Mouse (Mus musculus): ENCODE measurements around the gene Abcb9. TPM values are rescaled to one million over a fixed set of nuclear protein-coding genes. Genes with fewer than 3 reads are reported as not detected.
A peak's percentile ranks its signal among the peaks of the same experiment; 100 is the strongest.

Gene Abcb9
- polyA plus RNA-seq, 1 experiment from 2014 or later, result 10.9 TPM

DNA sequence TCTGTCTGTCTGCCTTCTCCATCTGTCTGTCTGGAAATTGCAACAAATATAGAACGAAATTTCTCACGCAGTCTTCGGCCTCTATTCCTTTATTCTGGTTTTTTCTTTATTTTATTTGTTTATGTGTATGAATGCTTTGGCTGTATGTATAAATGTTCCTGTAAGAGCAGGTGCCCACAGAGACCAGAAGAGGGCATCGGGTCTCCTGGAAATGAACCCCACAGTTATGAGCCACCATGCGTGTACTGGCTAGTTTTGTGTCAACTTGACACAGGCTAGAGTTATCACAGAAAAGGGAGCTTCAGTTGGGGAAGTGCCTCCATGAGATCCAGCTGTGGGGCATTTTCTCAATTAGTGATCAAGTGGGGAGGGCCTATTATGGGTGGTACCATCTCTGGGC lies 51.6 kb downstream of the Abcb9 start:
- Histone ChIP-seq H3K4me3 (replicated peaks; ENCODE audit: low read depth, low read length) (no peak overlapping the region), H3K9me3 (ENCODE audit: control insufficient read depth, low read length) (no peaks in the 10 kb centered on the region), H3K9ac (replicated peaks; ENCODE audit: low read length) (no peak overlapping the region), H3K4me2 (ENCODE audit: low read length) (no peak overlapping the region), H3K36me3 (ENCODE audit: control insufficient read depth, insufficient read depth, low read length) (no peaks in the 10 kb centered on the region), H3K4me1 (ENCODE audit: control insufficient read depth, insufficient read depth, low read length) (0 out of 2 replicates have a peak, but pooled peaks cover 13% of the 10 kb centered on the region), H3K27me3 (ENCODE audit: control insufficient read depth, insufficient read depth, low read length) (no peaks in the 10 kb centered on the region), H3K27ac (replicated peaks; ENCODE audit: low read depth, low read length) (peak overlapping the region; percentile 81)
- ATAC-seq (ENCODE audit: low FRiP score, low TSS enrichment), result no peak
- WGBS, result 52% methylated on average over 5 of the region's 5 CpGs
- no peak for DNase-seq

DNA sequence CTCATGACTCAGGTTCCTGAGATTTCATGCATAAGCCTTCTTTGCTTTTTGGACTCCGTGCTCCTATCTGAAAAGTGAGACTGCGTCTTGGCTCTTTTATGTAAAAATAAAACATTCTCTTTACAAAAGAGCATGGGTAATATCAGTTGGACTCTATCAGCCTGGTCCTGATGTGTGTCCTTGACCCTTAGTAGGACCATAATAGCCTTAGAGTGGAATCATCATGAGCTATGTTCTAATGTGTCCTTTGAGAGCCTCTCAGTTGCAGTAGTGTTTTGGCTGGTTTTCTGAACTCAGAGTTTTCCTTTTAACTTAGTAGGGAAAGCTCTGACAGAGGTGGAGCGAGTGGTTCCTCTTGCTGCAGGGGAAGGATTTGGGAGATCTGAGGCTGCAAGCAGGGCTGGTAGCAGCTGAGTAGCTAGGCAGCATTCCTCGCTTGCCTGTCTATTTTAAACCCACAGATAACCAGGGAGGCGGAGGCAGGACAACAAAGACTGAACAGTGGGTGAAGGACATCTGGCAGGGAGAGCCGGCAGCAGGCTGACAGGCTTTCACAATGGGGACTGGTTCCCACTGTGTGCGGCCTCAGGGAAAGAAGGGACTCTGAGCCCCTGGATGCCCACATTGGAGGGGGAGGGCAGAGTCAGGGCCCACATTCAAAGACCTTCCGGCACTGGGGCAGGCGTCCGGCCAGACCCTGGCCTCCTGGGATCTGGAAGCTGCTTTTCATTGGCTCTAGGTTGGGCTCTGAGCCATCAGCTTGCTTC lies 52.2 kb downstream of the Abcb9 start:
- no peak overlapping the region for H3K4me2 ChIP-seq (ENCODE audit: low read length)
- no peak overlapping the region for H3K4me3 ChIP-seq (replicated peaks; ENCODE audit: low read depth, low read length)
- 0 out of 2 replicates have a peak, but pooled peaks cover 13% of the 10 kb centered on the region for H3K4me1 ChIP-seq (ENCODE audit: control insufficient read depth, insufficient read depth, low read length)
- ATAC-seq (ENCODE audit: low FRiP score, low TSS enrichment) (peak; percentile 92), DNase-seq (peak; percentile 82)
- H3K9ac ChIP-seq (replicated peaks; ENCODE audit: low read length), result no peak overlapping the region
- 10% methylated on average over 10 of the region's 10 CpGs for WGBS
- H3K27ac ChIP-seq (replicated peaks; ENCODE audit: low read depth, low read length), result peak overlapping the region; percentile 81
- no peaks in the 10 kb centered on the region for H3K27me3 ChIP-seq (ENCODE audit: control insufficient read depth, insufficient read depth, low read length)
- H3K9me3 ChIP-seq (ENCODE audit: control insufficient read depth, low read length), result no peaks in the 10 kb centered on the region
- H3K36me3 ChIP-seq (ENCODE audit: control insufficient read depth, insufficient read depth, low read length), result no peaks in the 10 kb centered on the region

DNA sequence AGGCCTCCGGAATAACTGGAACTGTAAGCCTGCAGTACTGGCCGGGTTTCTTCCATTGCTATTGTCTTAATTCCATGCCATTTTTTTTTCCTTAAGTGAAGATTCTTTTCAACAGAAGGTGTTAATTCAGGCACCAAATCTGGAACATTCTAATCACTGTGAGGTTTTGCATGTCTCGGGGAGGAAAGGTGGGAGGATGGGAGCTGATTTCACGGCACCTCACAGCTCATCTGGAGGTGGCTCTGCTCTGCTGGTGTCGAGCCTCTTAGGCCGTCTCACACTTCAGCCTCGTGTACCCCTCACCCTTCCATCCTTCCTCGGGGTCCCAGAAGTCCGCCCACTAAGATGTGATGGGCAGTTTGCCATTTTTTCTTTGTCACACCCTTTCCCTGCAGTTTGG lies 54.5 kb downstream of the Abcb9 start:
- ATAC-seq (ENCODE audit: low FRiP score, low TSS enrichment), result no peak
- Histone ChIP-seq H3K27me3 (ENCODE audit: control insufficient read depth, insufficient read depth, low read length) (no peaks in the 10 kb centered on the region), H3K9ac (replicated peaks; ENCODE audit: low read length) (no peak overlapping the region), H3K27ac (replicated peaks; ENCODE audit: low read depth, low read length) (no peak overlapping the region), H3K4me1 (ENCODE audit: control insufficient read depth, insufficient read depth, low read length) (0 out of 2 replicates have a peak, but pooled peaks cover 13% of the 10 kb centered on the region), H3K36me3 (ENCODE audit: control insufficient read depth, insufficient read depth, low read length) (no peaks in the 10 kb centered on the region), H3K4me2 (ENCODE audit: low read length) (no peak overlapping the region), H3K4me3 (replicated peaks; ENCODE audit: low read depth, low read length) (no peak overlapping the region), H3K9me3 (ENCODE audit: control insufficient read depth, low read length) (no peaks in the 10 kb centered on the region)
- DNase-seq, result no peak
- WGBS, result 78% methylated on average over 9 of the region's 9 CpGs

DNA sequence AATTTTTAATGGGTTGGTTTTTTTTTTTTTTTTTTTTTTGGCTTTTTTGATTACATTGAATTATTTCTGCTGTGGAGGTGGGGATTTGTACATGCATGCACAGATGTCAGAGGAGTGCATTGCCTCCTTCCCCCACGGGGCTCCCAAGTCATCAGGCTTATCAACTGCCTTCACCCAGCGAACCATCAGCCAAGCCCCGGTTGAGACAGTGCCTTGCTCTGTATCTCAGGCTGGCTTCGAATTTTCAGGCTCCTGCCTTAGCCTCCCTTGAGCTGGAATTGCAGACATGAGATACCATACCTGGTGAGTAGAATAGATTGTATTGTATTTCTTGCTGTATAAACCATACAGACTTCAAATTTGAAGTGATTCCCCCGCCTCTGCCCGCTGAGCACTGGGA lies 56.0 kb downstream of the Abcb9 start:
- Histone ChIP-seq H3K9ac (replicated peaks; ENCODE audit: low read length) (no peak overlapping the region), H3K4me2 (ENCODE audit: low read length) (no peak overlapping the region), H3K27me3 (ENCODE audit: control insufficient read depth, insufficient read depth, low read length) (no peaks in the 10 kb centered on the region), H3K4me3 (replicated peaks; ENCODE audit: low read depth, low read length) (no peak overlapping the region), H3K36me3 (ENCODE audit: control insufficient read depth, insufficient read depth, low read length) (no peaks in the 10 kb centered on the region), H3K27ac (replicated peaks; ENCODE audit: low read depth, low read length) (no peak overlapping the region), H3K4me1 (ENCODE audit: control insufficient read depth, insufficient read depth, low read length) (0 out of 2 replicates have a peak, but pooled peaks cover 6% of the 10 kb centered on the region), H3K9me3 (ENCODE audit: control insufficient read depth, low read length) (no peaks in the 10 kb centered on the region)
- no peak for DNase-seq
- WGBS, result 82% methylated on average over 6 of the region's 6 CpGs
- no peak for ATAC-seq (ENCODE audit: low FRiP score, low TSS enrichment)

DNA sequence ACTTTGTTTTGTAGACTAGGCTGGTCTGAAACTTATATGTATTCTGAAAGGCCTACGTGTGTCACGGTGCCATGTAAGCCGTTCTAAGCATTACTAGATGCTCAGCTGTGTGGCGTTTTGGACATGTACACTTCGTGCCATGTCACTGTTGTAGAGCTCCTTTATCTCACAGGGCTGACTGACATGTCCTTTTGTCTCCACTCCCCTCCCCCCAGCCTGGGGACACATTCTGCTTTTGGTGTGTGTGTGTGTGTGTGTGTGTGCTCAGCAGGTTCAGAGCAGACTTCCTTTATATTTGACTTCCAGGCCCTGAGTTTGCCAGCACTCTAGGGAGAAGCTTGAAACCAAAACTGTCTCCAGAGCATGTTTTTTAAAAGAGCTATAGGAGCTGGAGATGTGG lies 58.8 kb downstream of the Abcb9 start:
- H3K9ac ChIP-seq (replicated peaks; ENCODE audit: low read length), result 0 out of 2 replicates have a peak overlapping the region, but pooled peaks have one; percentile 4
- no peaks in the 10 kb centered on the region for H3K4me1 ChIP-seq (ENCODE audit: control insufficient read depth, insufficient read depth, low read length)
- no peaks in the 10 kb centered on the region for H3K36me3 ChIP-seq (ENCODE audit: control insufficient read depth, insufficient read depth, low read length)
- no peak overlapping the region for H3K4me3 ChIP-seq (replicated peaks; ENCODE audit: low read depth, low read length)
- H3K4me2 ChIP-seq (ENCODE audit: low read length), result no peak overlapping the region
- 3% methylated on average over 5 of the region's 5 CpGs for WGBS
- no peaks in the 10 kb centered on the region for H3K9me3 ChIP-seq (ENCODE audit: control insufficient read depth, low read length)
- ATAC-seq (ENCODE audit: low FRiP score, low TSS enrichment) (peak; percentile 50; the same call in 1 of the 2 replicates), DNase-seq (peak; percentile 75)
- peak overlapping the region; percentile 61; the same call in 1 of the 2 replicates for H3K27ac ChIP-seq (replicated peaks; ENCODE audit: low read depth, low read length)
- no peaks in the 10 kb centered on the region for H3K27me3 ChIP-seq (ENCODE audit: control insufficient read depth, insufficient read depth, low read length)

DNA sequence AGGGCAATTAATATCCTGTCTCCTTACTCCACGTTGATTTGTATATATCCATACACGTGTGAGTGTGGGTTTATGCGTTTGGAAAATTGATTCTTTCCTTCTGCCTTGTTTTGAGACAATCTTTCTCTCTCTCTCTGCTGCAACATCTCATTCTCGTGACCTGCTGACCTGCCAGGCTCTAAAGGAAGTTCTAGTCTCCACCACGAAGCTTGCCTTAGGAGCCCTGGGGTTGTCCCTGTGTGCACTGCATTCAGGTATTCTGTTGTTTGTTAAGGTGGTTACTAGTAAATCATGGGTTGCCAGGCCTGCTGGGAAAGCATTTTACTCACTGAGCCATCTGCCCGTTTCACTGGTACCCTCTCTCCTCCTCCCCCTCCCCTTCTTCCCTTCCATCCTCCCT lies 59.3 kb downstream of the Abcb9 start:
- no peak overlapping the region for H3K4me3 ChIP-seq (replicated peaks; ENCODE audit: low read depth, low read length)
- H3K27ac ChIP-seq (replicated peaks; ENCODE audit: low read depth, low read length), result no peak overlapping the region
- ATAC-seq (ENCODE audit: low FRiP score, low TSS enrichment), result no peak

DNA sequence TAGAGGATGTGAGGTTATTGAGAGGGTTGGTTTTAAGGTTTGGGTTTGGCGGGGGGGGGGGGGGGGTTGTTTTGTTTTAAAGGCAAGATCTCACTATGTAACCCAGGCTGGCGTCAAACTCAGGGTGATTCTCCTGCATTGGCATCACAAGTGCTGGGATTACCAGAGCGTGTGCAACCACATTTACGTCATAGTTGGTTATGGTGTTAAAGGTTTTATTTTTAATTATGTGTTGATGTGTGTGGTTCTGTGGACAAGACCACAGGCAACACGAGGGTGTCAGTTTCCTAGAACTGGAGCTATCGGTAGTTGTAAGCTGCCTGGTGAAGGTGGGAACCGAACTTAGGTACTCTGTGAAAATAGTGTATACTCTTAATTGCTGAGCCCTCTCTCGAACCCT lies 59.8 kb downstream of the Abcb9 start:
- Histone ChIP-seq H3K9me3 (ENCODE audit: control insufficient read depth, low read length) (no peaks in the 10 kb centered on the region), H3K36me3 (ENCODE audit: control insufficient read depth, insufficient read depth, low read length) (no peaks in the 10 kb centered on the region), H3K9ac (replicated peaks; ENCODE audit: low read length) (no peak overlapping the region), H3K4me2 (ENCODE audit: low read length) (no peak overlapping the region), H3K27ac (replicated peaks; ENCODE audit: low read depth, low read length) (no peak overlapping the region), H3K4me1 (ENCODE audit: control insufficient read depth, insufficient read depth, low read length) (no peaks in the 10 kb centered on the region), H3K4me3 (replicated peaks; ENCODE audit: low read depth, low read length) (no peak overlapping the region), H3K27me3 (ENCODE audit: control insufficient read depth, insufficient read depth, low read length) (no peaks in the 10 kb centered on the region)
- ATAC-seq (ENCODE audit: low FRiP score, low TSS enrichment), result no peak
- DNase-seq, result no peak
- 73% methylated on average over 8 of the region's 8 CpGs for WGBS

More for the DNA sequence above, 59.3 kb downstream of the Abcb9 start:
- no peaks in the 10 kb centered on the region for H3K27me3 ChIP-seq (ENCODE audit: control insufficient read depth, insufficient read depth, low read length)
- H3K9me3 ChIP-seq (ENCODE audit: control insufficient read depth, low read length), result no peaks in the 10 kb centered on the region
- WGBS, result 26% methylated on average over 6 of the region's 6 CpGs
- H3K4me2 ChIP-seq (ENCODE audit: low read length), result no peak overlapping the region
- no peaks in the 10 kb centered on the region for H3K36me3 ChIP-seq (ENCODE audit: control insufficient read depth, insufficient read depth, low read length)
- H3K9ac ChIP-seq (replicated peaks; ENCODE audit: low read length), result no peak overlapping the region
- DNase-seq, result no peak
- H3K4me1 ChIP-seq (ENCODE audit: control insufficient read depth, insufficient read depth, low read length), result no peaks in the 10 kb centered on the region

DNA sequence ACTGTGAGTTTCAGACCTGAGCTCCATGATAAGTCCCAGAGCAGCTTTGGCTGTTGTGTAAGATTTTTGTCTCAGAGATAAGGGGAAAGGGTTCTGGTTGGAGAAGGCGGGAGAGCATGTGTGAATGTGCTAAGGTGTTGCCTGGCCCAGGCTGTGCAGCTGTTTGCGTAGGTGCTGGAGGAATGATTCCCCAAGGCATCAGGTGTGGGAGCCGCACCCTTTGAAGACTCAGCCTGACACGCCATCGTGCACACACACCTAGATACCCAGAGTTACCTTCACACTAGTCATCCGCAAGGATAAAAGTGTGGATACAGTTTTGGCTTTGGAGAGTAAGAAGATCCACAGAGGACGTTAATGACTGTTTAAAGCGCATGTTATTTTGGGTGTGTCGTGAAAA lies 60.2 kb downstream of the Abcb9 start:
- Histone ChIP-seq H3K4me1 (ENCODE audit: control insufficient read depth, insufficient read depth, low read length) (no peaks in the 10 kb centered on the region; the same call in 1 of the 2 replicates), H3K36me3 (ENCODE audit: control insufficient read depth, insufficient read depth, low read length) (no peaks in the 10 kb centered on the region), H3K9ac (replicated peaks; ENCODE audit: low read length) (no peak overlapping the region), H3K27me3 (ENCODE audit: control insufficient read depth, insufficient read depth, low read length) (no peaks in the 10 kb centered on the region), H3K4me3 (replicated peaks; ENCODE audit: low read depth, low read length) (no peak overlapping the region), H3K4me2 (ENCODE audit: low read length) (no peak overlapping the region), H3K27ac (replicated peaks; ENCODE audit: low read depth, low read length) (no peak overlapping the region), H3K9me3 (ENCODE audit: control insufficient read depth, low read length) (no peaks in the 10 kb centered on the region)
- DNase-seq (no peak), ATAC-seq (ENCODE audit: low FRiP score, low TSS enrichment) (no peak)
- 93% methylated on average over 9 of the region's 9 CpGs for WGBS

DNA sequence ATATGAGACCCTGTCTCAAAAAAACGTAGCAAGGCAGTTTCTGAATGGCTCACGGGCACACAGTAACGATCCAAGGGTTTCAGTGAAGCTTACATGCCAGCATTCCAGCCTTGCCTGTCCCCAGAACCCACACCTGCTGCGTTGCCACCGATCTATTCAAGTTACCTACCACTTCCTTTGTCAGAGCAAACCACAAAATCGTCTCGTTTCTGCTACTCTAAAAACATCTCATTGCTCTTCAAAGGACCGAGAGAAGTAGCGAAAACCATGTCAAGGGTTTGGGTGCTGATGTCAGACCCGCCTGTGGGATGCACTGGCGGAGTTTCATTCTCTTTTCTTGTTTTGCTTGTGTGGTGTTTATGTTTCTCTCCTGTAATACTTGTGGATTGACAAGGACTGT lies 61.1 kb downstream of the Abcb9 start:
- Histone ChIP-seq H3K27ac (replicated peaks; ENCODE audit: low read depth, low read length) (no peak overlapping the region), H3K4me2 (ENCODE audit: low read length) (no peak overlapping the region), H3K36me3 (ENCODE audit: control insufficient read depth, insufficient read depth, low read length) (no peaks in the 10 kb centered on the region), H3K9ac (replicated peaks; ENCODE audit: low read length) (no peak overlapping the region), H3K4me1 (ENCODE audit: control insufficient read depth, insufficient read depth, low read length) (peaks cover 8% of the 10 kb centered on the region), H3K4me3 (replicated peaks; ENCODE audit: low read depth, low read length) (no peak overlapping the region), H3K27me3 (ENCODE audit: control insufficient read depth, insufficient read depth, low read length) (no peaks in the 10 kb centered on the region), H3K9me3 (ENCODE audit: control insufficient read depth, low read length) (no peaks in the 10 kb centered on the region)
- ATAC-seq (ENCODE audit: low FRiP score, low TSS enrichment), result no peak
- WGBS, result 82% methylated on average over 11 of the region's 11 CpGs
- no peak for DNase-seq

Measured in midbrain, embryonic 14.5 days (tissue).